Mouse (Mus musculus) lung, postnatal 36 days (tissue): Measurements from ENCODE around the gene Gm28042.
A peak's percentile ranks its signal among the peaks of the same experiment; 100 is the strongest.

Experiments
- DNase-seq: peaks from one replicate; pipeline ENCODE4 v3.0.0; 2022; ENCODE audit warnings: mixed read lengths

The Gm28042 gene

GRCm38 (mm10) chr2:120026984-120027949, at the start of gene Gm28042, which contains the start of gene Jmjd7:
TSS of gene Gm28042 (plus strand) at chr2:120027493.
TSS of gene Jmjd7 (plus strand) at chr2:120027483.
- DNase-seq = peak; percentile 95

- DNase-seq = no peak
Observed at GRCm38 (mm10) chr2:119980343-119980986, 46.8 kb upstream of the Gm28042 start.

- DNase-seq = no peak
Observed at GRCm38 (mm10) chr2:119981631-119982030, 45.7 kb upstream of the Gm28042 start.

GRCm38 (mm10) chr2:119985871-119986270, 41.4 kb upstream of the Gm28042 start:
- peak; percentile 82 for DNase-seq

- peak; percentile 23 for DNase-seq
Observed at GRCm38 (mm10) chr2:119986369-119986768, 40.9 kb upstream of the Gm28042 start.

- peak; percentile 41 for DNase-seq
Observed at GRCm38 (mm10) chr2:119987441-119987840, 39.9 kb upstream of the Gm28042 start.

- DNase-seq = no peak
Observed at GRCm38 (mm10) chr2:119988952-119989351, 38.3 kb upstream of the Gm28042 start.

GRCm38 (mm10) chr2:119990881-119991280, 36.4 kb upstream of the Gm28042 start:
- DNase-seq = no peak

- no peak for DNase-seq
Observed at GRCm38 (mm10) chr2:119992349-119992748, 34.9 kb upstream of the Gm28042 start.

- no peak for DNase-seq
Observed at GRCm38 (mm10) chr2:119993515-119993914, 33.8 kb upstream of the Gm28042 start.

GRCm38 (mm10) chr2:119994839-119995238, 32.5 kb upstream of the Gm28042 start:
- DNase-seq = no peak

GRCm38 (mm10) chr2:119995391-119996281, 31.7 kb upstream of the Gm28042 start:
- DNase-seq = peak; percentile 39

GRCm38 (mm10) chr2:119997354-119997753, 29.9 kb upstream of the Gm28042 start:
- no peak for DNase-seq

GRCm38 (mm10) chr2:119999731-120000130, 27.6 kb upstream of the Gm28042 start:
- DNase-seq = peak; percentile 52

GRCm38 (mm10) chr2:120000882-120001584, 26.3 kb upstream of the Gm28042 start:
- DNase-seq = peak; percentile 80

- no peak for DNase-seq
Observed at GRCm38 (mm10) chr2:120001956-120002355, 25.3 kb upstream of the Gm28042 start.

- DNase-seq = no peak
Observed at GRCm38 (mm10) chr2:120003970-120004369, 23.3 kb upstream of the Gm28042 start.

- DNase-seq = no peak
Observed at GRCm38 (mm10) chr2:120006696-120007095, 20.6 kb upstream of the Gm28042 start.

- peak; percentile 34 for DNase-seq
Observed at GRCm38 (mm10) chr2:120007680-120008210, 19.5 kb upstream of the Gm28042 start.

- DNase-seq = peak; percentile 69
Observed at GRCm38 (mm10) chr2:120008672-120009071, 18.6 kb upstream of the Gm28042 start.

GRCm38 (mm10) chr2:120011462-120012200, 15.7 kb upstream of the Gm28042 start:
- DNase-seq = peak; percentile 84
